Mouse (Mus musculus) neural tube, postnatal 0 days (tissue): ENCODE results near the gene Gpsm1. TPM values are rescaled to one million over a fixed set of nuclear protein-coding genes. Genes with fewer than 3 reads are reported as not detected.

Source experiments
- polyA plus RNA-seq: library from polyadenylated mRNA; unstranded; fragments of >200 nt; fragmentation: Nextera tagmentation; extraction: Ambion mirVana; gene quantifications from 2 replicates; pipeline ENCODE4 v1.2.1, GENCODE M21; 2015

Gpsm1 gene
- 114 and 134 TPM in 2 replicates for polyA plus RNA-seq

DNA sequence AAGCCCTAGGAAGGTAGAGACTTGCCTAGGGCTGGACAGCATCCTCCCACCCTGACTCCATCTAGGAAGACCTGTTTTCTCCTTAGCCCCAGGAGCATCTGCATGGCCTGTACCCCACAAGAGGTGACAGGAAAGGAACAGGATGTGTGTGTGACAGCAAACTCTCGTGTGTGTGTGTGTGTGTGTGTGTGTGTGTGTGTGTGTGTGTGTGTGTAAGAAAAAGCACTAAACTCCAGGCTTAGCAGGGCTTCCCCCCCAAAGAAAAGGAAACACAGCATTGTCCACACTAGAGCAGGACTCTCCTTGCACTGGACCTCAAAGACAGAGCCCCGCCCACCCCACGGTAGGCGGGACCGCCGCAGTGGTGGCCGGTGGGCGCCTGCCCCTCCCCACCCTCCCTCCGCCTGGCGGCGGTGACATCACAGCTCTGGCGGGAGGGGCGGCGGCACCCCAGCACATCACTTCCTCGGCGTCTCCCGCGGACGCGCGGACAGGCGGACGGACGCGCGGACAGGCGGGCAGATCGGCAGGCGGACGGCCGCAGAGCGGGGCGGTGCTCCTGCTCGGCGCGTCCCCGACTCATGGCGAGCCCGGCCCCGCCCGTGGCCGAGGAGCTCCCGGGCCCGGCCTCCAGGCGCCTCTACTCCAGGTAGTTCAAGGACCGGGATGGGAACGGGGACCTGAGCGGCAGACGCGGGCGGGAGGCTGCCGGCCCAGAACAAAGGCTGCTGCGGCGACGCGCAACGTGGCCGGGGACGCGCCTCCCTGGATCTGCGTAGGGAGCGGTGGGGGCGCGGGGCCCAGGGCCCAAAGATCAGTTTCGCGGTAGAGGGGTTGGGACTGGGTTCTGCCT, at the start of gene Gpsm1:
Gene Gpsm1, plus strand, starts transcription at position 444 of the 853 bp plus-strand sequence.

DNA sequence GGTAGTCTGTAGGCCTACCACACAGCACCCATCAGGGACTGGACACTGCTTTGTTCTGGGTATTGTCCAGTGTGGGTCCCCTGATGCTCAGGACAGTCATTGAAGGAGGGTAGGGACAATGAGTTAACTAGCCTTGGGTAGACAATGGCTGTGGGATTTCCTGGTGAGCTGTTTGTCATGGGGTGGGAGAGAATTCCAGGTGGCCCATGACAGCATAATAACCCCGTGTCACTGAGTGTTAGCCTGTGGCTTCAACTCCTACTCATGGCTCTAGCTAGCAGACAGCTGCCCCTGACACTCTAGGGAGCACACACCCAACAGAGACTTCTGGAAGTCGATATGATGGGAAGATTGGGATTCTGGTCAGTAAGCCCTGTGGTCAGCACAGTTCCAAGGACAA, 20.9 kb upstream of the Gpsm1 start, which contains the start of gene Ccdc187:
Gene Ccdc187, minus strand, starts transcription at position 101 of the 400 bp plus-strand sequence.

DNA sequence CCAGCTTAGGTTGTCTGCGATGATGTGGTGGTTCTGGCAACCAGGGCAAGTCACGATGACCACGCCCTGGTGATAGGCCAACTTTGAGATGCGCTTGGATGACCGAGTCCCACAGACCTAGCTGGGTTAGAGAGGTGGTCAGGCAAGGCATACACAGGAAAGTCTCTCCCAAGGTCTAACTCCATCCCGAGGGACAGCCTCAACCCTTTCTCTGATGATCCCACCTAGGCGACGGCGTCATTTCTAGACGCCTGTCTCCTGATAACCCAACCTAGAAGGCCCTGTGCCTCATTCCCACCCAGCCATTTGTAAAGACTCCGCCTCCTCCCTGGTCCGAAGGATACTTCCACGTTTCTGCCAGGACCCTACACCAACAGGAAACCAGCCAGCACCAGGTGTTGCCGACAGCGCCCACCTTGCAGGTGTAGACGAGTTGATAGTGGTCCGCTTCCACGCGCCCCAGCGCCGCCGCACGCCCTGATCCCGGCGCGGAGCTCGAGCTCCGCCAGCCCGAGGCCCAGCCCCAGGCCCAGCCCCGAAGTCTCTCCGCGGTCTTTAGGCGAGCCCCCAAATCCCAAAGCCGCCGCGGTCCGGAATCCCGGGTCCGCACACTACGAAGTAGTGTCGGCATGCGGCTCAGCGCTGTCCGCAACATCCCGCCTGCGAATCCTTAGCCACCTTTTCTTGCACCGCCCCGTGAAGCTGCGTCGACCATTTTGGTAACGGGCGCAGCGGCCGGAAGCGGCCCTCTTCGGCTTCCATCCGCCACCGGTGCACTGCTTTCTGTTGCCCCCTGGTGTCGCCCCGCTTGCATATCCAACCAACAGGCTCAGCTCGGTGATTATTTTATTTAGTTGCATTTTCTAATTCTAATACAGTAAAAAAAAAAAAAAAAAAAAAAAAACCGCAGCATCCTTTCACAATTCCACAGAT, 36.3 kb downstream of the Gpsm1 start, which contains the start of gene Dnlz:
Gene Dnlz, minus strand, starts transcription at position 753 of the 933 bp plus-strand sequence.

DNA sequence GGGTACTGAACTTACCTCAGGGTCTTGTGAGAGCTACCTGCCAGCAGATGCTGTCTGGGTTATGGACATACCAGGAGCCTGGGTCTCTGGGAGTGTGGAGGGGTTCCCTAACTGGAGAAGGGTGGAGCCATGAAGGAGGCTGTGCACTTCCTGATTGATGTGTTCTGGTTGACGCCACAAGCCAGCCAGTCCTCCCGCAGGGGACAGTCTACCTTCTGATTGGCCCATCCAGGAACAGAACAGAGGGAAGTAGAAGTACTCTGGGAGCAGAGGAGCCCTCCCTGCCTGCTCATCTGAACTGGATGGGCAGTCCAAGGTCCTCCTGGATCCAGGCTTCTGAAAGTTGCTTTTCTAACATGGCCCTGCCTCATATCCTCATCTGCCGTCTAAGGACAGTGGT, 45.5 kb downstream of the Gpsm1 start, which contains the start of gene Card9:
Gene Card9, minus strand, starts transcription at position 147 of the 400 bp plus-strand sequence.

DNA sequence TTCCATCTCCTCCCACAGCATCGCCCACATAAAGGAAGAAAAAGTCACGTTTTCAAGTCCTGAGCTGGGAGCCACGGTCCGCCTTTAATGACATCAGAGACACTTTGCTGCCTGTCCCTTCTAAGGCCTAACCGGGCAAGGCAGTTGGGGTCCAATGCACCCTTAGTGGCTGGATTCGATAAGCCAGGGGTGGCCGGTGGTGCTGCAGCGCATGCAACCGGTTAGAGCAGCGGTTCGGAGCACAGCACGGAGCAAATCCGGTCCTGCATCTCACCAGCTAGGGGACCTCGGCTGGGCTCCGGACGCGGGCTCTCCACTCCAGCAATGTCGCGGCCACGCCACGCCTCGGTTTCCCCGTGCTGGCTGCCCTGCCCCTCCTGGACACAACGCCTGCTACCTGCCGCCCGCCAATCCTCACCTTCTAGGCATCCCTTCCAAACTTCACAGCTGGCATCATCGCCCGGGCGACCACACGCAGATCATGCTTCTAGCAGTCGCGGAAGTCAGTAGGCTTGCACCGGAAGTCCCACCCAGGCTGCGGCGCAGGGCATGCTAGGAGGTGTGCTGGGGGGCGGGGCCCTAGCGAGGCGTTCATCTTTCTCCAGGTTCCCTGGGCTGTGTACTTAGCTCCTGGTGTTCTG, 64.9 kb downstream of the Gpsm1 start, which contains the start of gene Snapc4:
Gene Snapc4, minus strand, starts transcription at position 523 of the 641 bp plus-strand sequence.

DNA sequence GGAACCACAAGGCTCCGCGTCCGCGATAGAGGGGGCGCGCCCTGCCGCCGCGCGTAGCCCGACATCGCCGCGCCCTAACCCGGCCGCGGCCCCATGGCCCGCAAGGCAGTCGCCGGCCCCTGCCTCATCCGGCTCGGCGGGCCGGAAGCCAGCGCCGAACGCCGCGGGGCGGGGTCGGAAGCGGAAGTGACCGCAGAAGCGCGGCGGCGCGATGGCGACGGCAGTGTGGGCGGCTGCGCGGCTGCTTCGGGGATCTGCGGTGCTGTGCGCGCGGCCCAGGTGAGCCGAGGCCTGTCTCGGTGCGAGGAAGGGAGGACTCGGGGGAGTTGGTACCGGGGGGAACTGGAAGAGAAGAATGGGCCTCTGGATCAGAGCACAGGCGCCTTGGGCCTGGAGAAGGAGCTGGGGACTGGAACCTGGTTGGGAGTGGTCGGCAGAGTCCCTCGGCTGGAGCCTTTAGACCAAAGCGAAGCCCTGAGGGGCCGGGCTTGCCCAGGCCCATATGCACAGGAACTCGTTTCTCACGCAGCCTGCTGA, 73.9 kb downstream of the Gpsm1 start, which contains the start of the genes Entr1 and Pmpca:
Gene Entr1, minus strand, starts transcription at position 163 of the 537 bp plus-strand sequence.
Gene Pmpca, plus strand, starts transcription at position 186 of the 537 bp plus-strand sequence.

Other genes starting within 250 kb of the Gpsm1 start
- 36.0 and 38.7 TPM in 2 replicates for gene Nacc2, start 192.3 kb upstream of the Gpsm1 start, polyA plus RNA-seq
- gene Lhx3, start 107.2 kb upstream of the Gpsm1 start, polyA plus RNA-seq = 3.8 and 5.2 TPM in 2 replicates
- 12.2 and 13.2 TPM in 2 replicates for gene Qsox2, start 78.0 kb upstream of the Gpsm1 start, polyA plus RNA-seq
- gene Ccdc187, start 21.0 kb upstream of the Gpsm1 start, polyA plus RNA-seq = 0.10 and 0.18 TPM in 2 replicates
- 28.5 and 29.0 TPM in 2 replicates for gene Dnlz, start 36.6 kb downstream of the Gpsm1 start, polyA plus RNA-seq
- 1.5 and 2.4 TPM in 2 replicates for gene Card9, start 45.4 kb downstream of the Gpsm1 start, polyA plus RNA-seq
- gene Snapc4, start 65.1 kb downstream of the Gpsm1 start, polyA plus RNA-seq = 22.5 and 33.1 TPM in 2 replicates
- 131 and 145 TPM in 2 replicates for gene Entr1, start 73.8 kb downstream of the Gpsm1 start, polyA plus RNA-seq
- gene Pmpca, start 73.8 kb downstream of the Gpsm1 start, polyA plus RNA-seq = 82.0 and 91.0 TPM in 2 replicates
- gene Inpp5e, start 93.7 kb downstream of the Gpsm1 start, polyA plus RNA-seq = 16.3 and 18.7 TPM in 2 replicates
- 11.5 and 12.7 TPM in 2 replicates for gene Sec16a, start 129.7 kb downstream of the Gpsm1 start, polyA plus RNA-seq
- gene Notch1, start 201.1 kb downstream of the Gpsm1 start, polyA plus RNA-seq = 9.1 and 10.9 TPM in 2 replicates